Mouse (Mus musculus) MEL (cell line): ENCODE measurements at regions not wholly inside any gene's neighbourhood (a gene's known extent, or its start where the extent isn't known, plus 50 kb on each side); places are given as distances from the start of the nearest gene placed in this dataset.

Experiments
- TCF12 ChIP-seq: IDR thresholded peaks from 2 replicates; pipeline ENCODE4 v1.6.1; 2014; ENCODE audit warnings: low read depth, mild to moderate bottlenecking, inconsistent platforms, low read length, improper control_type of control experiment, moderate library complexity

GRCm38 (mm10) chr14:83440806-83441205 lies 1002.6 kb upstream of the Pcdh17 start (continued):
- TF ChIP-seq TCF12, result peak; percentile 92
